Mouse (Mus musculus) kidney, adult 2 months (tissue): ENCODE measurements around the gene Card10. TPM values are rescaled to one million over a fixed set of nuclear protein-coding genes. Genes with fewer than 3 reads are reported as not detected.

ENCODE experiments used
- DNase-seq: peaks from one replicate; pipeline ENCODE4 v3.0.0; 2021
- H3K27ac ChIP-seq: fragments of 200-500 bp; 2 replicates; pipeline ENCODE4 v1.5.1; 2012; ENCODE audit warnings: low read depth, low read length, control low read depth, inconsistent platforms; ENCODE audit not compliant: insufficient read depth
- H3K27me3 ChIP-seq: fragments of 200-500 bp; replicated peaks from 2 replicates; pipeline ENCODE4 v1.6.1; 2012; ENCODE audit warnings: mild to moderate bottlenecking, moderate library complexity, low read length, inconsistent platforms; ENCODE audit not compliant: control insufficient read depth, insufficient read depth
- H3K36me3 ChIP-seq: fragments of 200-500 bp; 2 replicates; pipeline ENCODE4 v1.6.1; 2012; ENCODE audit warnings: mild to moderate bottlenecking, moderate library complexity, low read length, inconsistent platforms; ENCODE audit not compliant: control insufficient read depth, insufficient read depth
- H3K4me1 ChIP-seq: fragments of 200-500 bp; 2 replicates; pipeline ENCODE4 v1.6.1; 2011; ENCODE audit warnings: low read length; ENCODE audit not compliant: control insufficient read depth, insufficient read depth
- H3K4me3 ChIP-seq: fragments of 200-500 bp; 2 replicates; pipeline ENCODE4 v1.5.1; 2011; ENCODE audit warnings: mild to moderate bottlenecking, low read depth, low read length, control low read depth; ENCODE audit not compliant: insufficient read depth
- CTCF ChIP-seq: fragments of 200-500 bp; conservative IDR thresholded peaks from 2 replicates; pipeline ENCODE4 v1.5.1; 2011; ENCODE audit warnings: low read depth, mild to moderate bottlenecking, control low read depth, low read length, moderate library complexity, mixed read lengths; ENCODE audit not compliant: insufficient read depth, insufficient read length
- POLR2A ChIP-seq: fragments of 200-500 bp; IDR thresholded peaks from one replicate; pipeline ENCODE4 v1.6.1; 2011; ENCODE audit warnings: low read depth, low read length, control low read depth
- WGBS: fragments of 180-500 bp; shearing (Covaris S2); methylation state at CpG from one replicate; pipeline ENCODE4 v1.1.7; 2018; 5-methylcytosine and 5-hydroxymethylcytosine counted together
- polyA plus RNA-seq: library from polyadenylated mRNA; depleted of rRNA; stranded (reverse); fragments of >200 nt; gene quantifications from 2 replicates; pipeline ENCODE4 v1.2.3, GENCODE M21; 2012

Gene Card10
- polyA plus RNA-seq, 1 experiment: 80.4 TPM

- no peaks in the 10 kb centered on the region for H3K27me3 ChIP-seq
- H3K4me3 ChIP-seq: no peak overlapping the region
- TF ChIP-seq CTCF (no peak), POLR2A (no peak)
- H3K36me3 ChIP-seq: no peaks in the 10 kb centered on the region; the same call in 1 of the 2 replicates
- DNase-seq: peak; percentile 64
- WGBS: 63% methylated on average over 3 of the region's 3 CpGs
- peaks cover 35% of the 10 kb centered on the region for H3K4me1 ChIP-seq
- H3K27ac ChIP-seq: peak overlapping the region; percentile 49
Observed at GRCm38 (mm10) chr15:78788042-78788441, 14.8 kb downstream of the Card10 start.

- 50% methylated on average over 9 of the region's 9 CpGs for WGBS
- Histone ChIP-seq H3K27ac (peak overlapping the region; percentile 49), H3K36me3 (no peaks in the 10 kb centered on the region), H3K27me3 (no peaks in the 10 kb centered on the region), H3K4me1 (peaks cover 32% of the 10 kb centered on the region), H3K4me3 (no peak overlapping the region)
- TF ChIP-seq POLR2A: no peak
- no peak for TF ChIP-seq CTCF
- DNase-seq: peak; percentile 88
Observed at GRCm38 (mm10) chr15:78787287-78787856, 15.5 kb downstream of the Card10 start.

GRCm38 (mm10) chr15:78786411-78786818 lies 16.4 kb downstream of the Card10 start:
- peak; percentile 39 for DNase-seq

GRCm38 (mm10) chr15:78785961-78786360 lies 16.9 kb downstream of the Card10 start:
- Histone ChIP-seq H3K27me3 (no peaks in the 10 kb centered on the region), H3K4me3 (no peak overlapping the region), H3K27ac (peak overlapping the region; percentile 72), H3K4me1 (peaks cover 30% of the 10 kb centered on the region), H3K36me3 (no peaks in the 10 kb centered on the region)
- DNase-seq: peak; percentile 89
- no peak for TF ChIP-seq POLR2A
- no peak for TF ChIP-seq CTCF
- 38% methylated on average over 7 of the region's 7 CpGs for WGBS

More at GRCm38 (mm10) chr15:78786411-78786818, 16.4 kb downstream of the Card10 start:
- H3K27me3 ChIP-seq: no peaks in the 10 kb centered on the region
- H3K4me1 ChIP-seq: peaks cover 31% of the 10 kb centered on the region
- H3K36me3 ChIP-seq: no peaks in the 10 kb centered on the region
- 53% methylated on average over 9 of the region's 9 CpGs for WGBS
- H3K27ac ChIP-seq: peak overlapping the region; percentile 72
- H3K4me3 ChIP-seq: no peak overlapping the region
- TF ChIP-seq CTCF: no peak
- TF ChIP-seq POLR2A: no peak

GRCm38 (mm10) chr15:78785258-78785657 lies 17.6 kb downstream of the Card10 start:
- Histone ChIP-seq H3K4me1 (peaks cover 31% of the 10 kb centered on the region), H3K27me3 (no peaks in the 10 kb centered on the region), H3K27ac (no peak overlapping the region), H3K36me3 (no peaks in the 10 kb centered on the region), H3K4me3 (no peak overlapping the region)
- TF ChIP-seq POLR2A (no peak), CTCF (no peak)
- 90% methylated on average over 7 of the region's 7 CpGs for WGBS
- DNase-seq: no peak

- Histone ChIP-seq H3K27me3 (no peaks in the 10 kb centered on the region), H3K4me3 (no peak overlapping the region), H3K27ac (no peak overlapping the region), H3K36me3 (no peaks in the 10 kb centered on the region), H3K4me1 (peaks cover 23% of the 10 kb centered on the region)
- 83% methylated on average over 5 of the region's 5 CpGs for WGBS
- no peak for TF ChIP-seq CTCF
- no peak for TF ChIP-seq POLR2A
- DNase-seq: no peak
Observed at GRCm38 (mm10) chr15:78784520-78784919, 18.3 kb downstream of the Card10 start.

- no peak for TF ChIP-seq CTCF
- TF ChIP-seq POLR2A: no peak
- H3K27ac ChIP-seq: no peak overlapping the region
- H3K4me3 ChIP-seq: no peak overlapping the region
- no peak for DNase-seq
- 62% methylated on average over 14 of the region's 14 CpGs for WGBS
- H3K27me3 ChIP-seq: no peaks in the 10 kb centered on the region
- H3K4me1 ChIP-seq: peaks cover 22% of the 10 kb centered on the region
- no peaks in the 10 kb centered on the region; the same call in 1 of the 2 replicates for H3K36me3 ChIP-seq
Observed at GRCm38 (mm10) chr15:78782348-78783103, 20.3 kb downstream of the Card10 start.
